Mouse (Mus musculus) lung, adult 2 months (tissue): ENCODE measurements around the gene Nme6.

Experiments
- CTCF ChIP-seq: fragments of 200-500 bp; IDR thresholded peaks from 2 replicates; pipeline ENCODE4 v1.5.1; 2011; ENCODE audit warnings: mild to moderate bottlenecking, low read length, control low read depth; ENCODE audit not compliant: insufficient read depth
- POLR2A ChIP-seq: fragments of 200-500 bp; IDR thresholded peaks from 2 replicates; pipeline ENCODE4 v1.6.1; 2011; ENCODE audit warnings: low read depth, mild to moderate bottlenecking, control low read depth, low read length, borderline replicate concordance; ENCODE audit errors: extremely low read depth

DNA sequence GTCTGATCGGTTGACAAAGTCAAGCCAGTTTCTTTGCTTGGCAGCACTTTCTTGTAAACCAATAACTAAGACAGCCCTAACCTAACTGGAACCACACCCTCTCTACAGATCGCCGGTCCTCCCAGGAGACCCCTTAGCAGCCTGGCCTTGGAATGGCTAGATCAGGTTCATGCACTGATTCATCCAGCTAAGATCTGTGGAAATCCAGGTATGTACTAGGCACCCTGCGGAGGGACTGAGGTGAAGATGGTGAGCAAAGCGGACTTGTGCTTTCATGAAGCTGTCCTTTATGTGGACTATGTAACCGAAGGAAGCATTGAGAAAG, 501 bp downstream of the Nme6 start:
- no peak for TF ChIP-seq CTCF
- no peak for TF ChIP-seq POLR2A
